Mouse (Mus musculus): ENCODE results near the gene Shisa9. TPM values are rescaled to one million over a fixed set of nuclear protein-coding genes. Genes with fewer than 3 reads are reported as not detected.
A peak's percentile ranks its signal among the peaks of the same experiment; 100 is the strongest.

Gene Shisa9
- polyA plus RNA-seq, 1 experiment from 2014 or later = 1.0 TPM

GRCm38 (mm10) chr16:12032441-12032840, 48.5 kb downstream of the Shisa9 start:
- Histone ChIP-seq H3K4me3 (ENCODE audit: low read length) (no peak overlapping the region), H3K4me1 (ENCODE audit: control insufficient read depth, insufficient read depth, low read length) (no peaks in the 10 kb centered on the region), H3K9ac (ENCODE audit: low read depth, low read length) (no peak overlapping the region), H3K36me3 (ENCODE audit: control insufficient read depth, insufficient read depth, low read length) (no peaks in the 10 kb centered on the region), H3K27ac (ENCODE audit: low read depth, low read length) (no peak overlapping the region), H3K4me2 (replicated peaks; ENCODE audit: low read depth, low read length) (no peak overlapping the region), H3K9me3 (ENCODE audit: control insufficient read depth, low read length) (no peaks in the 10 kb centered on the region), H3K27me3 (ENCODE audit: control insufficient read depth, insufficient read depth, low read length) (no peaks in the 10 kb centered on the region)
- WGBS = 62% methylated on average over 1 of the region's 1 CpGs
- no peak for ATAC-seq (ENCODE audit: low FRiP score, low TSS enrichment)

GRCm38 (mm10) chr16:12034868-12035267, 51.0 kb downstream of the Shisa9 start:
- Histone ChIP-seq H3K9me3 (ENCODE audit: control insufficient read depth, low read length) (no peaks in the 10 kb centered on the region), H3K36me3 (ENCODE audit: control insufficient read depth, insufficient read depth, low read length) (no peaks in the 10 kb centered on the region), H3K4me1 (ENCODE audit: control insufficient read depth, insufficient read depth, low read length) (no peaks in the 10 kb centered on the region), H3K27ac (ENCODE audit: low read depth, low read length) (no peak overlapping the region), H3K4me2 (replicated peaks; ENCODE audit: low read depth, low read length) (no peak overlapping the region), H3K27me3 (ENCODE audit: control insufficient read depth, insufficient read depth, low read length) (no peaks in the 10 kb centered on the region), H3K4me3 (ENCODE audit: low read length) (no peak overlapping the region), H3K9ac (ENCODE audit: low read depth, low read length) (no peak overlapping the region)
- ATAC-seq (ENCODE audit: low FRiP score, low TSS enrichment) = no peak
- 91% methylated on average over 2 of the region's 2 CpGs for WGBS

GRCm38 (mm10) chr16:12035626-12036025, 51.7 kb downstream of the Shisa9 start:
- no peaks in the 10 kb centered on the region for H3K27me3 ChIP-seq (ENCODE audit: control insufficient read depth, insufficient read depth, low read length)
- no peak overlapping the region for H3K27ac ChIP-seq (ENCODE audit: low read depth, low read length)
- 82% methylated on average over 3 of the region's 3 CpGs for whole genome bisulfite sequencing
- no peaks in the 10 kb centered on the region for H3K36me3 ChIP-seq (ENCODE audit: control insufficient read depth, insufficient read depth, low read length)
- H3K4me1 ChIP-seq (ENCODE audit: control insufficient read depth, insufficient read depth, low read length) = no peaks in the 10 kb centered on the region
- no peak for ATAC-seq (ENCODE audit: low FRiP score, low TSS enrichment)
- H3K4me3 ChIP-seq (ENCODE audit: low read length) = no peak overlapping the region
- H3K9ac ChIP-seq (ENCODE audit: low read depth, low read length) = no peak overlapping the region
- H3K9me3 ChIP-seq (ENCODE audit: control insufficient read depth, low read length) = no peaks in the 10 kb centered on the region
- no peak overlapping the region for H3K4me2 ChIP-seq (replicated peaks; ENCODE audit: low read depth, low read length)

GRCm38 (mm10) chr16:12040935-12041334, 57.0 kb downstream of the Shisa9 start:
- Histone ChIP-seq H3K4me3 (ENCODE audit: low read length) (no peak overlapping the region), H3K36me3 (ENCODE audit: control insufficient read depth, insufficient read depth, low read length) (no peaks in the 10 kb centered on the region), H3K27me3 (ENCODE audit: control insufficient read depth, insufficient read depth, low read length) (no peaks in the 10 kb centered on the region), H3K4me1 (ENCODE audit: control insufficient read depth, insufficient read depth, low read length) (no peaks in the 10 kb centered on the region), H3K27ac (ENCODE audit: low read depth, low read length) (no peak overlapping the region), H3K9me3 (ENCODE audit: control insufficient read depth, low read length) (no peaks in the 10 kb centered on the region), H3K4me2 (replicated peaks; ENCODE audit: low read depth, low read length) (no peak overlapping the region), H3K9ac (ENCODE audit: low read depth, low read length) (no peak overlapping the region)
- WGBS = 73% methylated on average over 5 of the region's 5 CpGs
- ATAC-seq (ENCODE audit: low FRiP score, low TSS enrichment) = no peak

GRCm38 (mm10) chr16:12052051-12052450, 68.1 kb downstream of the Shisa9 start:
- H3K27me3 ChIP-seq (ENCODE audit: control insufficient read depth, insufficient read depth, low read length) = no peaks in the 10 kb centered on the region
- no peaks in the 10 kb centered on the region for H3K4me1 ChIP-seq (ENCODE audit: control insufficient read depth, insufficient read depth, low read length)
- no peak overlapping the region for H3K4me2 ChIP-seq (replicated peaks; ENCODE audit: low read depth, low read length)
- 88% methylated on average over 1 of the region's 1 CpGs for WGBS
- no peak overlapping the region for H3K27ac ChIP-seq (ENCODE audit: low read depth, low read length)
- H3K9me3 ChIP-seq (ENCODE audit: control insufficient read depth, low read length) = no peaks in the 10 kb centered on the region
- no peaks in the 10 kb centered on the region for H3K36me3 ChIP-seq (ENCODE audit: control insufficient read depth, insufficient read depth, low read length)
- ATAC-seq (ENCODE audit: low FRiP score, low TSS enrichment) = no peak
- H3K9ac ChIP-seq (ENCODE audit: low read depth, low read length) = no peak overlapping the region
- H3K4me3 ChIP-seq (ENCODE audit: low read length) = no peak overlapping the region

GRCm38 (mm10) chr16:12072573-12072972, 88.7 kb downstream of the Shisa9 start:
- Histone ChIP-seq H3K9me3 (ENCODE audit: control insufficient read depth, low read length) (no peaks in the 10 kb centered on the region), H3K9ac (ENCODE audit: low read depth, low read length) (no peak overlapping the region), H3K4me1 (ENCODE audit: control insufficient read depth, insufficient read depth, low read length) (no peaks in the 10 kb centered on the region), H3K27me3 (ENCODE audit: control insufficient read depth, insufficient read depth, low read length) (no peaks in the 10 kb centered on the region), H3K4me3 (ENCODE audit: low read length) (no peak overlapping the region), H3K36me3 (ENCODE audit: control insufficient read depth, insufficient read depth, low read length) (no peaks in the 10 kb centered on the region), H3K4me2 (replicated peaks; ENCODE audit: low read depth, low read length) (no peak overlapping the region), H3K27ac (ENCODE audit: low read depth, low read length) (no peak overlapping the region)
- WGBS = 58% methylated on average over 5 of the region's 5 CpGs
- peak; percentile 43; the same call in 1 of the 2 replicates for ATAC-seq (ENCODE audit: low FRiP score, low TSS enrichment)

GRCm38 (mm10) chr16:12076270-12076669, 92.4 kb downstream of the Shisa9 start:
- ATAC-seq (ENCODE audit: low FRiP score, low TSS enrichment) = no peak; the same call in 1 of the 2 replicates

GRCm38 (mm10) chr16:12076700-12077099, 92.8 kb downstream of the Shisa9 start:
- Histone ChIP-seq H3K27me3 (ENCODE audit: control insufficient read depth, insufficient read depth, low read length) (no peaks in the 10 kb centered on the region), H3K4me3 (ENCODE audit: low read length) (no peak overlapping the region), H3K4me2 (replicated peaks; ENCODE audit: low read depth, low read length) (no peak overlapping the region), H3K9me3 (ENCODE audit: control insufficient read depth, low read length) (no peaks in the 10 kb centered on the region), H3K27ac (ENCODE audit: low read depth, low read length) (no peak overlapping the region), H3K4me1 (ENCODE audit: control insufficient read depth, insufficient read depth, low read length) (no peaks in the 10 kb centered on the region), H3K36me3 (ENCODE audit: control insufficient read depth, insufficient read depth, low read length) (no peaks in the 10 kb centered on the region), H3K9ac (ENCODE audit: low read depth, low read length) (no peak overlapping the region)
- WGBS = 88% methylated on average over 2 of the region's 2 CpGs
- ATAC-seq (ENCODE audit: low FRiP score, low TSS enrichment) = no peak

More at GRCm38 (mm10) chr16:12076270-12076669, 92.4 kb downstream of the Shisa9 start:
- H3K4me2 ChIP-seq (replicated peaks; ENCODE audit: low read depth, low read length) = no peak overlapping the region
- WGBS = 53% methylated on average over 3 of the region's 3 CpGs
- no peaks in the 10 kb centered on the region for H3K27me3 ChIP-seq (ENCODE audit: control insufficient read depth, insufficient read depth, low read length)
- no peaks in the 10 kb centered on the region for H3K36me3 ChIP-seq (ENCODE audit: control insufficient read depth, insufficient read depth, low read length)
- H3K4me3 ChIP-seq (ENCODE audit: low read length) = no peak overlapping the region
- H3K4me1 ChIP-seq (ENCODE audit: control insufficient read depth, insufficient read depth, low read length) = no peaks in the 10 kb centered on the region
- H3K27ac ChIP-seq (ENCODE audit: low read depth, low read length) = no peak overlapping the region
- no peaks in the 10 kb centered on the region for H3K9me3 ChIP-seq (ENCODE audit: control insufficient read depth, low read length)
- no peak overlapping the region for H3K9ac ChIP-seq (ENCODE audit: low read depth, low read length)

GRCm38 (mm10) chr16:12083082-12083481, 99.2 kb downstream of the Shisa9 start:
- H3K27ac ChIP-seq (ENCODE audit: low read depth, low read length) = no peak overlapping the region
- H3K36me3 ChIP-seq (ENCODE audit: control insufficient read depth, insufficient read depth, low read length) = no peaks in the 10 kb centered on the region
- no peak overlapping the region for H3K9ac ChIP-seq (ENCODE audit: low read depth, low read length)
- no peak overlapping the region for H3K4me3 ChIP-seq (ENCODE audit: low read length)
- no peaks in the 10 kb centered on the region for H3K9me3 ChIP-seq (ENCODE audit: control insufficient read depth, low read length)
- ATAC-seq (ENCODE audit: low FRiP score, low TSS enrichment) = no peak
- no peak overlapping the region for H3K4me2 ChIP-seq (replicated peaks; ENCODE audit: low read depth, low read length)
- WGBS = 81% methylated on average over 2 of the region's 2 CpGs
- H3K27me3 ChIP-seq (ENCODE audit: control insufficient read depth, insufficient read depth, low read length) = no peaks in the 10 kb centered on the region
- no peaks in the 10 kb centered on the region for H3K4me1 ChIP-seq (ENCODE audit: control insufficient read depth, insufficient read depth, low read length)
